Mouse (Mus musculus) urinary bladder, postnatal 10 days (tissue): ENCODE measurements around the gene 9630041A04Rik.

Experiments
- DNase-seq: peaks from one replicate; pipeline ENCODE4 v3.0.0; 2022; ENCODE audit warnings: low spot score

The 9630041A04Rik gene

GRCm38 (mm10) chr9:101919324-101919723 is 57.7 kb downstream of the 9630041A04Rik start:
- no peak for DNase-seq

GRCm38 (mm10) chr9:101922846-101923245 is 61.2 kb downstream of the 9630041A04Rik start:
- no peak for DNase-seq

- no peak for DNase-seq
Observed at GRCm38 (mm10) chr9:101924829-101925228, 63.2 kb downstream of the 9630041A04Rik start.

GRCm38 (mm10) chr9:101933946-101934573 is 72.4 kb downstream of the 9630041A04Rik start:
- DNase-seq, result no peak

- no peak for DNase-seq
Observed at GRCm38 (mm10) chr9:101934887-101935286, 73.2 kb downstream of the 9630041A04Rik start.

GRCm38 (mm10) chr9:101938066-101938465 is 76.4 kb downstream of the 9630041A04Rik start:
- no peak for DNase-seq

GRCm38 (mm10) chr9:101939006-101939405 is 77.4 kb downstream of the 9630041A04Rik start:
- no peak for DNase-seq

GRCm38 (mm10) chr9:101940182-101940581 is 78.5 kb downstream of the 9630041A04Rik start:
- no peak for DNase-seq

- DNase-seq, result no peak
Observed at GRCm38 (mm10) chr9:101942058-101942669, 80.5 kb downstream of the 9630041A04Rik start.

GRCm38 (mm10) chr9:101945326-101945725 is 83.7 kb downstream of the 9630041A04Rik start:
- no peak for DNase-seq

GRCm38 (mm10) chr9:101945814-101946213 is 84.2 kb downstream of the 9630041A04Rik start:
- DNase-seq, result no peak

- DNase-seq, result no peak
Observed at GRCm38 (mm10) chr9:101950101-101950500, 88.5 kb downstream of the 9630041A04Rik start.

GRCm38 (mm10) chr9:101954529-101954928 is 92.9 kb downstream of the 9630041A04Rik start:
- no peak for DNase-seq

GRCm38 (mm10) chr9:101956228-101956627 is 94.6 kb downstream of the 9630041A04Rik start:
- no peak for DNase-seq

- DNase-seq, result no peak
Observed at GRCm38 (mm10) chr9:101971806-101972205, 110.2 kb downstream of the 9630041A04Rik start.

- DNase-seq, result no peak
Observed at GRCm38 (mm10) chr9:101972314-101972713, 110.7 kb downstream of the 9630041A04Rik start.

GRCm38 (mm10) chr9:101976884-101977465 is 115.3 kb downstream of the 9630041A04Rik start:
- DNase-seq, result no peak

- no peak for DNase-seq
Observed at GRCm38 (mm10) chr9:101981161-101981560, 119.5 kb downstream of the 9630041A04Rik start.

- no peak for DNase-seq
Observed at GRCm38 (mm10) chr9:101982378-101982777, 120.7 kb downstream of the 9630041A04Rik start.

- DNase-seq, result no peak
Observed at GRCm38 (mm10) chr9:101986910-101987309, 125.3 kb downstream of the 9630041A04Rik start.

- no peak for DNase-seq
Observed at GRCm38 (mm10) chr9:101990032-101990431, 128.4 kb downstream of the 9630041A04Rik start.

GRCm38 (mm10) chr9:101990836-101991235 is 129.2 kb downstream of the 9630041A04Rik start:
- no peak for DNase-seq
